Mouse (Mus musculus) lung, postnatal 0 days (tissue): ENCODE results near the gene Abca1. TPM values are rescaled to one million over a fixed set of nuclear protein-coding genes. Genes with fewer than 3 reads are reported as not detected.

Experiments used
- ATAC-seq: fragments of 200-750 bp; cut with Nextera tagmentation; 2 replicates; pipeline ENCODE4 v1.8.0; 2017; ENCODE audit warnings: moderate library complexity
- DNase-seq: peaks from one replicate; pipeline ENCODE4 v3.0.0-alpha.2; 2016; ENCODE audit warnings: low spot score
- H3K27ac ChIP-seq: fragments of 300-500 bp; sonication (generic); 2 replicates; pipeline ENCODE4 v1.5.1; 2014; ENCODE audit warnings: antibody characterized with exemption, mild to moderate bottlenecking, low read length, mixed read lengths
- H3K27me3 ChIP-seq: fragments of 300-500 bp; sonication (generic); replicated peaks from 2 replicates; pipeline ENCODE4 v1.6.1; 2014; ENCODE audit warnings: low read length, mixed read lengths; ENCODE audit not compliant: insufficient read depth
- H3K36me3 ChIP-seq: fragments of 300-500 bp; sonication (generic); 2 replicates; pipeline ENCODE4 v1.6.1; 2014; ENCODE audit warnings: low read length, mixed read lengths; ENCODE audit not compliant: insufficient read depth
- H3K4me1 ChIP-seq: fragments of 300-500 bp; sonication (generic); 2 replicates; pipeline ENCODE4 v1.6.1; 2014; ENCODE audit warnings: antibody characterized with exemption, low read depth, low read length, mixed read lengths; ENCODE audit not compliant: insufficient read depth
- H3K4me2 ChIP-seq: fragments of 300-500 bp; sonication (generic); replicated peaks from 2 replicates; pipeline ENCODE4 v1.6.1; 2014; ENCODE audit warnings: low read depth, mild to moderate bottlenecking, low read length, moderate library complexity, mixed read lengths
- H3K4me3 ChIP-seq: fragments of 300-500 bp; sonication (generic); 2 replicates; pipeline ENCODE4 v1.5.1; 2014; ENCODE audit warnings: low read depth, low read length
- H3K9ac ChIP-seq: fragments of 300-500 bp; sonication (generic); replicated peaks from 2 replicates; pipeline ENCODE4 v1.6.1; 2014; ENCODE audit warnings: low read depth, mild to moderate bottlenecking
- H3K9me3 ChIP-seq: fragments of 300-500 bp; sonication (generic); 2 replicates; pipeline ENCODE4 v1.6.1; 2016; ENCODE audit warnings: low read length, mixed read lengths
- CTCF ChIP-seq: IDR thresholded peaks from 2 replicates; pipeline ENCODE4 v1.5.1; 2016; ENCODE audit warnings: antibody characterized with exemption, mild to moderate bottlenecking
- EP300 ChIP-seq: IDR thresholded peaks from 2 replicates; pipeline ENCODE4 v1.6.1; 2016; ENCODE audit warnings: antibody characterized with exemption, mild to moderate bottlenecking, control low read depth
- WGBS: fragments of 180-500 bp; shearing (Covaris S2); extraction: QIAGEN DNeasy Blood & Tissue Kit; methylation state at CpG from one replicate; pipeline ENCODE4 v1.1.7; 2014; 5-methylcytosine and 5-hydroxymethylcytosine counted together
- polyA plus RNA-seq: library from polyadenylated mRNA; unstranded; fragments of >200 nt; fragmentation: Nextera tagmentation; extraction: Ambion mirVana; gene quantifications from 2 replicates; pipeline ENCODE4 v1.2.1, GENCODE M21; 2015

Abca1 gene
- polyA plus RNA-seq, 1 experiment from 2014 or later = 3.7 TPM

GRCm38 (mm10) chr4:53106071-53106470 lies 53.6 kb downstream of the Abca1 start:
- Histone ChIP-seq H3K4me1 (no peaks in the 10 kb centered on the region), H3K27ac (no peak overlapping the region), H3K27me3 (no peaks in the 10 kb centered on the region), H3K4me3 (no peak overlapping the region), H3K4me2 (no peak overlapping the region), H3K9ac (no peak overlapping the region), H3K36me3 (peaks cover 10% of the 10 kb centered on the region), H3K9me3 (no peaks in the 10 kb centered on the region)
- TF ChIP-seq CTCF (no peak), EP300 (no peak)
- ATAC-seq (no peak), DNase-seq (no peak)
- WGBS = 75% methylated on average over 3 of the region's 3 CpGs

GRCm38 (mm10) chr4:53104634-53105033 lies 55.1 kb downstream of the Abca1 start:
- H3K36me3 ChIP-seq = peaks cover 10% of the 10 kb centered on the region
- no peak overlapping the region for H3K27ac ChIP-seq
- H3K4me1 ChIP-seq = no peaks in the 10 kb centered on the region
- H3K4me3 ChIP-seq = no peak overlapping the region
- H3K9me3 ChIP-seq = no peaks in the 10 kb centered on the region
- no peak overlapping the region for H3K4me2 ChIP-seq
- no peaks in the 10 kb centered on the region for H3K27me3 ChIP-seq
- no peak for TF ChIP-seq CTCF
- no peak for TF ChIP-seq EP300
- DNase-seq (no peak), ATAC-seq (no peak)
- H3K9ac ChIP-seq = no peak overlapping the region
- 82% methylated on average over 3 of the region's 3 CpGs for WGBS

- no peak for DNase-seq
- H3K36me3 ChIP-seq = peaks cover 10% of the 10 kb centered on the region
- no peak overlapping the region for H3K9ac ChIP-seq
- H3K27me3 ChIP-seq = no peaks in the 10 kb centered on the region
- WGBS = 69% methylated on average over 7 of the region's 7 CpGs
- no peak overlapping the region for H3K4me2 ChIP-seq
- no peak for ATAC-seq
- no peaks in the 10 kb centered on the region for H3K4me1 ChIP-seq
- TF ChIP-seq CTCF (no peak), EP300 (no peak)
- H3K9me3 ChIP-seq = no peaks in the 10 kb centered on the region
- no peak overlapping the region for H3K27ac ChIP-seq
- no peak overlapping the region for H3K4me3 ChIP-seq
Observed at GRCm38 (mm10) chr4:53102529-53102928, 57.2 kb downstream of the Abca1 start.

- no peak for ATAC-seq
- WGBS = 73% methylated on average over 5 of the region's 5 CpGs
- Histone ChIP-seq H3K4me2 (no peak overlapping the region), H3K27me3 (no peaks in the 10 kb centered on the region), H3K36me3 (peaks cover 10% of the 10 kb centered on the region), H3K9me3 (no peaks in the 10 kb centered on the region), H3K9ac (no peak overlapping the region), H3K4me1 (no peaks in the 10 kb centered on the region), H3K4me3 (no peak overlapping the region), H3K27ac (no peak overlapping the region)
- no peak for DNase-seq
- TF ChIP-seq EP300 = no peak
- TF ChIP-seq CTCF = no peak
Observed at GRCm38 (mm10) chr4:53101306-53101705, 58.4 kb downstream of the Abca1 start.

- no peak overlapping the region for H3K4me2 ChIP-seq
- TF ChIP-seq CTCF = no peak
- TF ChIP-seq EP300 = no peak
- no peaks in the 10 kb centered on the region for H3K9me3 ChIP-seq
- no peaks in the 10 kb centered on the region for H3K27me3 ChIP-seq
- DNase-seq (no peak), ATAC-seq (no peak)
- peaks cover 4% of the 10 kb centered on the region; the same call in 1 of the 2 replicates for H3K36me3 ChIP-seq
- WGBS = 85% methylated on average over 9 of the region's 9 CpGs
- no peak overlapping the region for H3K27ac ChIP-seq
- H3K9ac ChIP-seq = no peak overlapping the region
- no peaks in the 10 kb centered on the region for H3K4me1 ChIP-seq
- no peak overlapping the region for H3K4me3 ChIP-seq
Observed at GRCm38 (mm10) chr4:53100492-53100891, 59.2 kb downstream of the Abca1 start.

GRCm38 (mm10) chr4:53094850-53095249 lies 64.8 kb downstream of the Abca1 start:
- Histone ChIP-seq H3K36me3 (peaks cover 41% of the 10 kb centered on the region; the same call in 1 of the 2 replicates), H3K27me3 (no peaks in the 10 kb centered on the region; the same call in 1 of the 2 replicates), H3K4me3 (no peak overlapping the region), H3K9me3 (no peaks in the 10 kb centered on the region), H3K4me2 (no peak overlapping the region), H3K27ac (no peak overlapping the region), H3K4me1 (no peaks in the 10 kb centered on the region), H3K9ac (no peak overlapping the region)
- ATAC-seq (no peak), DNase-seq (no peak)
- WGBS = 86% methylated on average over 4 of the region's 4 CpGs
- TF ChIP-seq EP300 (no peak), CTCF (no peak)

GRCm38 (mm10) chr4:53094331-53094730 lies 65.4 kb downstream of the Abca1 start:
- H3K4me3 ChIP-seq = no peak overlapping the region
- DNase-seq (peak; percentile 28), ATAC-seq (peak; percentile 37)
- no peak overlapping the region for H3K4me2 ChIP-seq
- H3K9me3 ChIP-seq = no peaks in the 10 kb centered on the region
- peaks cover 47% of the 10 kb centered on the region; the same call in 1 of the 2 replicates for H3K36me3 ChIP-seq
- H3K27ac ChIP-seq = no peak overlapping the region
- TF ChIP-seq CTCF = no peak
- no peak for TF ChIP-seq EP300
- H3K27me3 ChIP-seq = no peaks in the 10 kb centered on the region; the same call in 1 of the 2 replicates
- H3K4me1 ChIP-seq = no peaks in the 10 kb centered on the region
- 40% methylated on average over 3 of the region's 3 CpGs for WGBS
- H3K9ac ChIP-seq = no peak overlapping the region
